Mouse (Mus musculus): Measurements from ENCODE around the gene Aqp11.

- TF ChIP-seq CTCF (IDR thresholded peaks at IDR 0.05; ENCODE audit: control insufficient read depth, insufficient read depth, insufficient replicate concordance, low read depth, low read length), result no peak
- TF ChIP-seq POLR2A (IDR thresholded peaks at IDR 0.05; ENCODE audit: control insufficient read depth, low read depth, low read length), result no peak
Measured at GRCm38 (mm10) chr7:97775380-97775779, 37.3 kb upstream of the Aqp11 start.

Measured in testis, adult 2 months (tissue).